Mouse (Mus musculus) E14TG2a.4 (cell line): ENCODE measurements at regions not wholly inside any gene's neighbourhood (a gene's known extent, or its start where the extent isn't known, plus 50 kb on each side); places are given as distances from the start of the nearest gene placed in this dataset.
"Not testable (repeated sequence)": the region's sequence is repeated elsewhere in the genome, so short reads cannot be mapped to it uniquely, and the experiment has no call there.

Experiments
- H3K27me3 ChIP-seq: 2 replicates; pipeline ENCODE4 v1.6.1; 2014; ENCODE audit warnings: low read length, control low read depth; ENCODE audit not compliant: insufficient read depth
- H3K36me3 ChIP-seq: 2 replicates; pipeline ENCODE4 v1.6.1; 2014; ENCODE audit warnings: low read length, control low read depth; ENCODE audit not compliant: insufficient read depth
- H3K4me1 ChIP-seq: replicated peaks from 2 replicates; pipeline ENCODE4 v1.6.1; 2014; ENCODE audit warnings: low read depth, low read length, control low read depth
- H3K4me3 ChIP-seq: replicated peaks from 2 replicates; pipeline ENCODE4 v1.5.1; 2014; ENCODE audit warnings: mild to moderate bottlenecking, low read length
- H3K9me3 ChIP-seq: 2 replicates; pipeline ENCODE4 v1.6.1; 2014; ENCODE audit warnings: low read length, control low read depth
- CTCF ChIP-seq: conservative IDR thresholded peaks from 2 replicates; pipeline ENCODE4 v1.5.1; 2014; ENCODE audit warnings: low read length
- NANOG ChIP-seq: IDR thresholded peaks from 2 replicates; pipeline ENCODE4 v1.6.1; 2014; ENCODE audit warnings: borderline replicate concordance, low read length, mixed read lengths
- POU5F1 ChIP-seq: IDR thresholded peaks from 2 replicates; pipeline ENCODE4 v1.6.1; 2014; ENCODE audit warnings: low read length, borderline replicate concordance

GRCm38 (mm10) chr4:9724801-9725200 is 1149.5 kb upstream of the 2610301B20Rik start:
- 0 out of 2 replicates have a peak, but pooled peaks have one; percentile 33 for TF ChIP-seq NANOG
- not testable (repeated sequence) for H3K36me3 ChIP-seq, H3K27me3 ChIP-seq, H3K4me3 ChIP-seq, H3K4me1 ChIP-seq
- peaks cover 18% of the 10 kb centered on the region for H3K9me3 ChIP-seq

GRCm38 (mm10) chr4:9737691-9738090 is 1136.6 kb upstream of the 2610301B20Rik start:
- Histone ChIP-seq H3K4me1 (no peaks in the 10 kb centered on the region; the same call in 1 of the 2 replicates), H3K4me3 (no peak overlapping the region), H3K27me3 (no peaks in the 10 kb centered on the region), H3K36me3 (no peaks in the 10 kb centered on the region), H3K9me3 (no peaks in the 10 kb centered on the region)
- no peak for TF ChIP-seq CTCF
- no peak for TF ChIP-seq POU5F1

GRCm38 (mm10) chr4:9747411-9747938 is 1126.8 kb upstream of the 2610301B20Rik start:
- TF ChIP-seq CTCF (no peak), POU5F1 (no peak), NANOG (no peak)

DNA sequence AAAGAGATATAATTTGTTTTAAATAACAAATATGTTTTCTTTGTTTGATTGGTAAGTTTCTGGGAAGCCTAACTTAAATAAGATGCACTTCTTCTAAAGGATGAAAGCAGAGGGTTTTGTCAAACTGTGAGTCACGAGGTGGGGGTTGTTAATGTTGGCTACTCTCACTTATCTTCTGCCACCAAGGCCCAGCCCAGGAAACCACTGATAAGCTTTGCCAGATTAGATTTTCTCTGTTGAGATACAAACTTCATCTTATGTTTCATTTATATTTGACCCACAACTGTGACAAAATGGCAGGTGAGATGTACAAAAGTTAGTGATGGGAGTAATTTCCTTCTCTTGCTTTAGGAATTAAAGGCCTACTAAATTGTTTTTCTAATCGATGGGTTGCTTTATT is 1126.2 kb upstream of the 2610301B20Rik start:
- no peak overlapping the region for H3K4me3 ChIP-seq
- H3K4me1 ChIP-seq: peaks cover 16% of the 10 kb centered on the region
- H3K27me3 ChIP-seq: peaks cover 5% of the 10 kb centered on the region; the same call in 1 of the 2 replicates
- no peaks in the 10 kb centered on the region for H3K36me3 ChIP-seq
- no peaks in the 10 kb centered on the region for H3K9me3 ChIP-seq
- TF ChIP-seq NANOG (no peak), CTCF (no peak), POU5F1 (no peak)

More at GRCm38 (mm10) chr4:9747411-9747938, 1126.8 kb upstream of the 2610301B20Rik start:
- peaks cover 16% of the 10 kb centered on the region for H3K4me1 ChIP-seq
- no peaks in the 10 kb centered on the region for H3K36me3 ChIP-seq
- H3K4me3 ChIP-seq: no peak overlapping the region
- peaks cover 5% of the 10 kb centered on the region; the same call in 1 of the 2 replicates for H3K27me3 ChIP-seq
- H3K9me3 ChIP-seq: no peaks in the 10 kb centered on the region

- Histone ChIP-seq H3K36me3 (no peaks in the 10 kb centered on the region), H3K27me3 (peaks cover 5% of the 10 kb centered on the region; the same call in 1 of the 2 replicates), H3K9me3 (no peaks in the 10 kb centered on the region), H3K4me1 (peaks cover 16% of the 10 kb centered on the region), H3K4me3 (no peak overlapping the region)
- TF ChIP-seq NANOG (no peak), CTCF (no peak), POU5F1 (no peak)
Observed at GRCm38 (mm10) chr4:9749877-9750276, 1124.4 kb upstream of the 2610301B20Rik start.

- H3K36me3 ChIP-seq: no peaks in the 10 kb centered on the region
- TF ChIP-seq NANOG (peak; percentile 89), POU5F1 (peak; percentile 14; the same call in 1 of the 2 replicates), CTCF (no peak)
- H3K4me1 ChIP-seq: peaks cover 16% of the 10 kb centered on the region
- no peak overlapping the region for H3K4me3 ChIP-seq
- peaks cover 5% of the 10 kb centered on the region; the same call in 1 of the 2 replicates for H3K27me3 ChIP-seq
- H3K9me3 ChIP-seq: no peaks in the 10 kb centered on the region
Observed at GRCm38 (mm10) chr4:9750404-9750803, 1123.9 kb upstream of the 2610301B20Rik start.

DNA sequence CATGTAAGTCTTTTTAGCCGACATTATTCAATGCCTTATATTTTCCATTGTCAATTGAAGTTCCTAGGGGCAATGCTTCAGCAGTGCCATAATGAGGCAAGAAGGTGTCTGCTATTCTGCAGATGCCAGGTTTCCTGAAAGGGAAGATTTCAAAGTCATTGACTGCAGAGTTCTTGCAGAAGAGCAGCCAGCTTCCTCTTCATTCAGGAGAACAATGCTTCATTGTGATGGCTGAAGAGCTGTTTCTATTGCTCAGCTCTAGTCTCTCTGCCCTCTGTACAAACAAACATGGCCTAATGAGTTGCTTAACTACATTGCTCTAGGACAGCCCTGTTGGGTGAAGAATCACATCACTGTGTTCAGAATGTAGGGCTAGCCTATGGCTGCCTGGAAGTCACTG is 1111.0 kb upstream of the 2610301B20Rik start:
- TF ChIP-seq POU5F1: no peak
- TF ChIP-seq CTCF: no peak
- peak; percentile 46; the same call in 1 of the 2 replicates for TF ChIP-seq NANOG
- Histone ChIP-seq H3K27me3 (no peaks in the 10 kb centered on the region; the same call in 1 of the 2 replicates), H3K9me3 (no peaks in the 10 kb centered on the region), H3K4me1 (no peaks in the 10 kb centered on the region; the same call in 1 of the 2 replicates), H3K36me3 (no peaks in the 10 kb centered on the region), H3K4me3 (no peak overlapping the region)

DNA sequence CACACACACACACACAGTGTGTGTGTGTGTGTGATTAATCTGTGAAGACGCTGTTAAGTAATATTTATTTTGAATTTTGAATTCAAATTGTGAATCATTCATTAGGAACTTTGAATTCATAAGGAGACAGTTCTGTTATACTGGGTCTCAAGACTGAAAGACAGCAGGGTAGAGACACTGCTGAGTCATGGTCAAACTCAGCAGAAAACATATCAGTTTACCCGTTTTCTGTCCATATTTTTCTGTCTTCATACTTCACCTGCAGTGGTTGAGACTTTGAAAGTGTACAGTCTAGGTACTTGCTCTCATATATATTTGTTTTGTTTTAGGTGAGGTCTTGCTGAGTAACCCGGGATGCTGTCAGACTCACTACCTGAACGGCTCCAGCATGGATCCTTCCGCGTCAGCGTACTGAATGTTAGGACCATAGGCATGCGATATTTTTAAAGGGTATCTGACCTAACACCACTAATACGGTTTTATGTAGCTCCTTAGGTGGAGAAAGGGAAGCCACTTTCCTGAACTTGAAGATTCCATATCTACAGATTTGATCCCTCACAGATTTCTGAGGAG is 1104.6 kb upstream of the 2610301B20Rik start:
- no peak for TF ChIP-seq NANOG
- TF ChIP-seq CTCF: no peak
- no peak for TF ChIP-seq POU5F1
- no peaks in the 10 kb centered on the region for H3K9me3 ChIP-seq
- peaks cover 4% of the 10 kb centered on the region for H3K4me1 ChIP-seq
- H3K4me3 ChIP-seq: no peak overlapping the region
- H3K36me3 ChIP-seq: no peaks in the 10 kb centered on the region
- peaks cover 6% of the 10 kb centered on the region; the same call in 1 of the 2 replicates for H3K27me3 ChIP-seq

GRCm38 (mm10) chr4:9770372-9771102 is 1103.8 kb upstream of the 2610301B20Rik start:
- TF ChIP-seq POU5F1: no peak
- no peak for TF ChIP-seq NANOG
- TF ChIP-seq CTCF: no peak
- no peaks in the 10 kb centered on the region for H3K9me3 ChIP-seq
- peaks cover 4% of the 10 kb centered on the region for H3K4me1 ChIP-seq
- no peaks in the 10 kb centered on the region for H3K36me3 ChIP-seq
- peak overlapping the region; percentile 79 for H3K4me3 ChIP-seq
- peaks cover 8% of the 10 kb centered on the region; the same call in 1 of the 2 replicates for H3K27me3 ChIP-seq
